Mouse (Mus musculus) CH12.LX (cell line): ENCODE results near the gene Chst8. TPM values are rescaled to one million over a fixed set of nuclear protein-coding genes. Genes with fewer than 3 reads are reported as not detected.

ENCODE experiments used
- DNase-seq: peaks from one replicate; pipeline ENCODE4 v3.0.0-alpha.2; 2013; ENCODE audit errors: extremely low read depth
- H3K27ac ChIP-seq: 2 replicates; pipeline ENCODE4 v1.5.1; 2012; ENCODE audit warnings: low read depth, mild to moderate bottlenecking, control low read depth, moderate library complexity; ENCODE audit not compliant: insufficient read depth
- H3K27me3 ChIP-seq: replicated peaks from 2 replicates; pipeline ENCODE3; 2012; ENCODE audit warnings: inconsistent platforms
- H3K36me3 ChIP-seq, 2 experiments: replicated peaks in 1 of 2; 2 replicates each; pipeline versions ENCODE3 to v1.6.1; 2012; ENCODE audit warnings: inconsistent platforms in 1 of 2, low read length in 1 of 2, mild to moderate bottlenecking in 1 of 2, mixed read lengths in 1 of 2, moderate library complexity in 1 of 2; ENCODE audit not compliant: control insufficient read depth in 1 of 2, insufficient read depth in 1 of 2
- H3K4me1 ChIP-seq, 2 experiments: 2 replicates each; pipeline ENCODE4 v1.6.1; 2012; ENCODE audit warnings: inconsistent platforms in 1 of 2, moderate library complexity in 1 of 2; ENCODE audit not compliant: insufficient read depth in 2 of 2, control insufficient read depth in 1 of 2
- H3K4me2 ChIP-seq: 2 replicates; pipeline ENCODE4 v1.6.1; 2012; ENCODE audit warnings: low read depth, mild to moderate bottlenecking, control low read depth; ENCODE audit not compliant: poor library complexity, insufficient read depth, severe bottlenecking
- H3K4me3 ChIP-seq, 3 experiments: fragments of 150-350 bp in 1 of 3; sonication (generic) in 1 of 3; replicated peaks in 1 of 3; 2 replicates each; pipeline versions ENCODE3 to v1.5.1; 2011 to 2012; ENCODE audit warnings: low read depth in 2 of 3, low read length in 2 of 3, mild to moderate bottlenecking in 2 of 3, moderate library complexity in 2 of 3, control low read depth in 1 of 3, improper control_type of control experiment in 1 of 3, inconsistent platforms in 1 of 3, mixed read lengths in 1 of 3; ENCODE audit not compliant: poor library complexity in 1 of 3
- H3K79me2 ChIP-seq: replicated peaks from 2 replicates; pipeline ENCODE4 v1.6.1; 2012; ENCODE audit warnings: mild to moderate bottlenecking, moderate library complexity; ENCODE audit not compliant: control insufficient read depth, poor library complexity, insufficient read depth, severe bottlenecking; ENCODE audit errors: extremely low read depth
- H3K9ac ChIP-seq: 2 replicates; pipeline ENCODE4 v1.6.1; 2012; ENCODE audit warnings: low read depth, mild to moderate bottlenecking, control low read depth, moderate library complexity; ENCODE audit not compliant: insufficient read depth
- H3K9me3 ChIP-seq: replicated peaks from 2 replicates; pipeline ENCODE3; 2012; ENCODE audit warnings: low read length, inconsistent platforms, mixed read lengths
- BHLHE40 ChIP-seq: IDR thresholded peaks from 2 replicates; pipeline ENCODE4 v1.6.1; 2011; ENCODE audit warnings: mild to moderate bottlenecking, low read depth, low read length, improper control_type of control experiment
- CHD1 ChIP-seq: IDR thresholded peaks from 2 replicates; pipeline ENCODE4 v1.6.1; 2012; ENCODE audit warnings: low read depth, low read length, improper control_type of control experiment, inconsistent platforms
- CHD2 ChIP-seq: IDR thresholded peaks from 2 replicates; pipeline ENCODE4 v1.6.1; 2011; ENCODE audit warnings: low read length, improper control_type of control experiment
- E2F4 ChIP-seq: IDR thresholded peaks from 2 replicates; pipeline ENCODE4 v1.6.1; 2011; ENCODE audit warnings: low read depth, low read length, improper control_type of control experiment; ENCODE audit not compliant: insufficient replicate concordance
- ELF1 ChIP-seq: IDR thresholded peaks from 2 replicates; pipeline ENCODE4 v1.6.1; 2014; ENCODE audit warnings: low read depth, mild to moderate bottlenecking, inconsistent platforms, low read length, improper control_type of control experiment
- EP300 ChIP-seq: IDR thresholded peaks from 2 replicates; pipeline ENCODE4 v1.6.1; 2011; ENCODE audit warnings: low read length, improper control_type of control experiment
- ETS1 ChIP-seq: conservative IDR thresholded peaks from 2 replicates; pipeline ENCODE4 v1.6.1; 2012; ENCODE audit warnings: low read depth, mild to moderate bottlenecking, inconsistent platforms, low read length, improper control_type of control experiment, moderate library complexity
- GABPA ChIP-seq: IDR thresholded peaks from 2 replicates; pipeline ENCODE4 v1.6.1; 2012; ENCODE audit warnings: low read depth, low read length, improper control_type of control experiment, inconsistent platforms; ENCODE audit not compliant: insufficient replicate concordance
- IRF4 ChIP-seq: IDR thresholded peaks from 2 replicates; pipeline ENCODE4 v1.6.1; 2014; ENCODE audit warnings: low read depth, mild to moderate bottlenecking, inconsistent platforms, low read length, improper control_type of control experiment
- JUN ChIP-seq: IDR thresholded peaks from 2 replicates; pipeline ENCODE4 v1.6.1; 2011; ENCODE audit warnings: low read depth, mild to moderate bottlenecking, low read length, improper control_type of control experiment, moderate library complexity; ENCODE audit not compliant: insufficient read depth
- KAT2A ChIP-seq: IDR thresholded peaks from 2 replicates; pipeline ENCODE4 v1.6.1; 2012; ENCODE audit warnings: low read length, improper control_type of control experiment, inconsistent platforms; ENCODE audit not compliant: insufficient replicate concordance
- MAFK ChIP-seq: IDR thresholded peaks from 2 replicates; pipeline ENCODE4 v1.6.1; 2011; ENCODE audit warnings: low read length, improper control_type of control experiment; ENCODE audit not compliant: insufficient replicate concordance
- MAX ChIP-seq: IDR thresholded peaks from 2 replicates; pipeline ENCODE4 v1.6.1; 2011; ENCODE audit warnings: low read length, improper control_type of control experiment
- POLR2AphosphoS2 ChIP-seq: IDR thresholded peaks from 2 replicates; pipeline ENCODE4 v1.6.1; 2011; ENCODE audit warnings: low read depth, low read length, improper control_type of control experiment
- RAD21 ChIP-seq: IDR thresholded peaks from 2 replicates; pipeline ENCODE4 v1.6.1; 2011; ENCODE audit warnings: low read depth, mild to moderate bottlenecking, low read length, improper control_type of control experiment, moderate library complexity
- SIN3A ChIP-seq: IDR thresholded peaks from 2 replicates; pipeline ENCODE4 v1.6.1; 2012; ENCODE audit warnings: low read length, improper control_type of control experiment, inconsistent platforms
- USF2 ChIP-seq: conservative IDR thresholded peaks from 2 replicates; pipeline ENCODE4 v1.6.1; 2011; ENCODE audit warnings: low read depth, low read length, improper control_type of control experiment
- dilution Hi-C: fragments of 300-500 bp; cut with MboI; formaldehyde crosslinking; loops from 2 replicates; pipeline ENCODE4 v1.14.3; 2020; ENCODE audit warnings: low sequenced_read_pairs; ENCODE audit not compliant: extremely low pct_unique_long_range_greater_than_20kb, extremely low pct_ligation_motif_present
- in situ Hi-C: fragments of 300-500 bp; cut with MboI; formaldehyde crosslinking; loops from 3 replicates; pipeline ENCODE4 v1.14.3; 2019; ENCODE audit warnings: low sequenced_read_pairs, low pct_ligation_motif_present, low pct_unique_long_range_greater_than_20kb, mixed read lengths
- polyA plus RNA-seq: library from polyadenylated mRNA; unstranded; fragments of >175 nt; gene quantifications from 2 replicates; pipeline ENCODE4 v1.2.1, GENCODE M21; 2012; ENCODE audit warnings: low read depth; ENCODE audit not compliant: insufficient read length
- total RNA-seq, 2 experiments: library from RNA; depleted of rRNA; stranded (reverse); fragments of 300-350 nt in 1 of 2; fragments of >200 nt in 1 of 2; gene quantifications; 2 replicates each; pipeline ENCODE4 v1.2.3; 2012 to 2014

Gene Chst8
- total and polyA plus RNA-seq, 3 experiments: 0.13 to 0.27 (median 0.16) TPM

- H3K9me3 ChIP-seq: peaks cover 18% of the 10 kb centered on the region
- TF ChIP-seq ELF1 (no peak), IRF4 (no peak), RAD21 (no peak), ETS1 (no peak), USF2 (no peak), EP300 (no peak), E2F4 (no peak), MAFK (no peak), GABPA (no peak), JUN (no peak), POLR2AphosphoS2 (no peak), CHD1 (no peak), BHLHE40 (no peak), CHD2 (no peak)
- no peaks in the 10 kb centered on the region for H3K79me2 ChIP-seq
- in situ Hi-C loops (no loop called here), dilution Hi-C loops (no loop called here)
- no peaks in the 10 kb centered on the region for H3K36me3 ChIP-seq
- H3K4me1 ChIP-seq: no peaks in the 10 kb centered on the region
- no peak overlapping the region for H3K4me2 ChIP-seq
- DNase-seq: no peak
- H3K9ac ChIP-seq: no peak overlapping the region
- peaks cover 50% of the 10 kb centered on the region for H3K27me3 ChIP-seq
- H3K4me3 ChIP-seq: no peak overlapping the region
- H3K27ac ChIP-seq: no peak overlapping the region
Measured at GRCm38 (mm10) chr7:34703437-34703836, 109.1 kb downstream of the Chst8 start.

DNA sequence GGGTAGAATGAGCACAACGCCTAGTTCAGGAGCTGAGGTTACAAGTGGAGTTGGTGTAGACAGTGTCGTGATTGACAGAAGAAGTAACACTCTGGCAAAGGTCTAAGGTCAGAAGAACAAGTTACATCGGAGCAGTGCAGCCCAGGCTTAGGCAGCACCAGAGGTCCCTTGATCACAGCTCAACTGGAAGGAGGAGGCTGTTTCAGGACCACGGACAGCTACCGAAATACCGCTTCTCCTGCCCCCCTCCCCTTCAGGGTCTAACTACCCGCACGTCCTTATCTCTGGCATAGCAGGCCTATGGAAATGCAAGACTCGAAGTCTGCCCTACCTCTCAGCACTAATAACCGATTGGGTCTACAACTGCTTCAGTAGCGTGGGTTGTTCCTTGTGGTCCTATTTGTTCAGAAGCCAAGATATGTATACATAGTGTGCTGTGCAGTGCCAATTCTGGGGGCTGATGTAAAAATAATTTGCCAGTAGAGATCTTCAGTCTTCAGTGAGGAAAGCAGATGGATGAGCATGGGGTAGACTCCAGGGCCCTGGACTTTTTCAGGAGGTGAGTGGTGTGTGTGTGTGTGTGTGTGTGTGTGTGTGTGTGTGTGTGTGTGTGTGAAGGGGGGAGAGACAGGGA lies 109.7 kb downstream of the Chst8 start:
- H3K27ac ChIP-seq: no peak overlapping the region

More for the DNA sequence above, 109.7 kb downstream of the Chst8 start:
- H3K4me2 ChIP-seq: no peak overlapping the region
- no peaks in the 10 kb centered on the region for H3K36me3 ChIP-seq
- peak; percentile 33 for DNase-seq
- H3K4me3 ChIP-seq: no peak overlapping the region
- peaks cover 15% of the 10 kb centered on the region for H3K9me3 ChIP-seq
- in situ Hi-C loops (no loop called here), dilution Hi-C loops (no loop called here)
- H3K79me2 ChIP-seq: no peaks in the 10 kb centered on the region
- H3K9ac ChIP-seq: no peak overlapping the region
- H3K4me1 ChIP-seq: no peaks in the 10 kb centered on the region
- no peak for TF ChIP-seq MAX
- no peak for TF ChIP-seq BHLHE40
- no peak for TF ChIP-seq KAT2A
- no peak for TF ChIP-seq SIN3A
- H3K27me3 ChIP-seq: peaks cover 45% of the 10 kb centered on the region
